Mouse (Mus musculus): ENCODE data around the gene Zbtb39. TPM values are rescaled to one million over a fixed set of nuclear protein-coding genes. Genes with fewer than 3 reads are reported as not detected.
A peak's percentile ranks its signal among the peaks of the same experiment; 100 is the strongest.

Zbtb39 gene
- total and polyA plus RNA-seq, 3 experiments: 5.1 to 11.0 TPM; not detected in 1

- Histone ChIP-seq H3K4me3 (ENCODE audit: control insufficient read depth in 1 of 2, insufficient read depth in 1 of 2, low read depth in 2 of 2, low read length in 2 of 2) (peak overlapping the region; percentile 2 to 50; a peak in 3 of 4 replicates), H3K4me1 (ENCODE audit: control insufficient read depth in 1 of 2, insufficient read depth in 2 of 2, low read length in 2 of 2) (peaks cover 17 to 33% of the 10 kb centered on the region in 2 experiments), H3K79me2 (ENCODE audit: control insufficient read depth, insufficient read depth, low read length, poor library complexity) (no peaks in the 10 kb centered on the region), H3K27me3 (ENCODE audit: control insufficient read depth in 1 of 2, insufficient read depth in 2 of 2, low read length in 2 of 2) (peaks cover 0 to 2% of the 10 kb centered on the region in 2 experiments; a peak in 1 of 4 replicates), H3K9ac (ENCODE audit: control insufficient read depth, low read depth, low read length, poor library complexity, severe bottlenecking) (peak overlapping the region; percentile 25), H3K27ac (ENCODE audit: control insufficient read depth, low read depth, low read length) (peak overlapping the region; percentile 76), H3K36me3 (ENCODE audit: control insufficient read depth in 1 of 2, insufficient read depth in 2 of 2, low read length in 2 of 2) (peaks cover 0 to 13% of the 10 kb centered on the region in 2 experiments; a peak in 2 of 4 replicates), H3K9me3 (replicated peaks; ENCODE audit: insufficient read depth, low read length) (no peaks in the 10 kb centered on the region)
- no peak for DNase-seq (ENCODE audit: low read depth, low spot score)
- TF ChIP-seq GATA1 (IDR thresholded peaks at IDR 0.05; ENCODE audit: low read depth, low read length) (no peak), CHD1 (IDR thresholded peaks at IDR 0.05; ENCODE audit: low read depth, low read length) (no peak), CTCF (IDR thresholded peaks at IDR 0.05 in 2 of 3, conservative IDR thresholded peaks at IDR 0.05 in 1 of 3; ENCODE audit: control insufficient read depth in 1 of 3, insufficient read depth in 1 of 3, low read depth in 2 of 3, low read length in 3 of 3, poor library complexity in 1 of 3, severe bottlenecking in 1 of 3) (no peak), HCFC1 (IDR thresholded peaks at IDR 0.05; ENCODE audit: low read depth, low read length) (no peak), EP300 (IDR thresholded peaks at IDR 0.05; ENCODE audit: low read depth in 1 of 2, low read length in 2 of 2) (no peak), SMC3 (IDR thresholded peaks at IDR 0.05; ENCODE audit: low read depth, low read length) (no peak), USF2 (IDR thresholded peaks at IDR 0.05; ENCODE audit: borderline replicate concordance in 1 of 2, insufficient read depth in 1 of 2, low read depth in 1 of 2, low read length in 2 of 2) (no peak)
Observed at GRCm38 (mm10) chr10:127730933-127731310, 8.4 kb upstream of the Zbtb39 start.

GRCm38 (mm10) chr10:127731397-127731796 lies 7.9 kb upstream of the Zbtb39 start:
- DNase-seq (ENCODE audit: low read depth, low spot score): peak; percentile 70
- TF ChIP-seq MAX (IDR thresholded peaks at IDR 0.05; ENCODE audit: low read length) (no peak), MXI1 (IDR thresholded peaks at IDR 0.05; ENCODE audit: low read depth, low read length) (no peak; the same call in 1 of the 2 replicates), ZC3H11A (IDR thresholded peaks at IDR 0.05; ENCODE audit: low read depth, low read length) (no peak), SMC3 (IDR thresholded peaks at IDR 0.05; ENCODE audit: low read depth, low read length) (no peak), MYC (IDR thresholded peaks at IDR 0.05; ENCODE audit: low read depth, low read length) (no peak), POLR2AphosphoS2 (IDR thresholded peaks at IDR 0.05; ENCODE audit: low read length) (no peak), MYB (IDR thresholded peaks at IDR 0.05; ENCODE audit: low read depth, low read length) (no peak), EP300 (IDR thresholded peaks at IDR 0.05; ENCODE audit: low read depth in 1 of 2, low read length in 2 of 2) (peak in 1 of 2 experiments; percentile 20; a peak in 2 of 4 replicates), NRF1 (IDR thresholded peaks at IDR 0.05; ENCODE audit: insufficient read depth, low read depth, low read length, poor library complexity, severe bottlenecking) (no peak), ETS1 (IDR thresholded peaks at IDR 0.05; ENCODE audit: low read depth, low read length) (peak; percentile 38), JUND (IDR thresholded peaks at IDR 0.05; ENCODE audit: low read depth, low read length) (no peak), POLR2A (IDR thresholded peaks at IDR 0.05; ENCODE audit: control insufficient read depth in 1 of 2, insufficient read depth in 1 of 2, low read depth in 1 of 2, low read length in 2 of 2, poor library complexity in 1 of 2) (no peak), KAT2A (conservative IDR thresholded peaks at IDR 0.05; ENCODE audit: low read depth, low read length) (no peak), ZKSCAN1 (IDR thresholded peaks at IDR 0.05; ENCODE audit: low read depth, low read length) (no peak), GATA1 (IDR thresholded peaks at IDR 0.05; ENCODE audit: low read depth, low read length) (no peak), TAL1 (IDR thresholded peaks at IDR 0.05; ENCODE audit: low read length) (no peak), CHD1 (IDR thresholded peaks at IDR 0.05; ENCODE audit: low read depth, low read length) (no peak), ELF1 (IDR thresholded peaks at IDR 0.05; ENCODE audit: low read depth, low read length) (0 out of 2 replicates have a peak, but pooled peaks have one; percentile 13), POLR2AphosphoS5 (IDR thresholded peaks at IDR 0.05; ENCODE audit: borderline replicate concordance, low read depth, low read length) (no peak), E2F4 (IDR thresholded peaks at IDR 0.05; ENCODE audit: borderline replicate concordance, low read depth, low read length) (no peak), RCOR1 (IDR thresholded peaks at IDR 0.05; ENCODE audit: low read depth, low read length) (peak; percentile 68; the same call in 1 of the 2 replicates), UBTF (IDR thresholded peaks at IDR 0.05; ENCODE audit: borderline replicate concordance, insufficient read depth, low read depth, low read length) (no peak), MAFK (IDR thresholded peaks at IDR 0.05; ENCODE audit: borderline replicate concordance, low read depth, low read length) (no peak), ZNF384 (IDR thresholded peaks at IDR 0.05; ENCODE audit: low read depth, low read length) (0 out of 2 replicates have a peak, but pooled peaks have one; percentile 12), TCF12 (IDR thresholded peaks at IDR 0.05; ENCODE audit: low read depth, low read length) (peak; percentile 33; the same call in 1 of the 2 replicates), BHLHE40 (IDR thresholded peaks at IDR 0.05; ENCODE audit: borderline replicate concordance, low read depth, low read length) (no peak), GABPA (IDR thresholded peaks at IDR 0.05; ENCODE audit: low read depth, low read length) (no peak)

More at GRCm38 (mm10) chr10:127731397-127731796, 7.9 kb upstream of the Zbtb39 start:
- peaks cover 0 to 2% of the 10 kb centered on the region in 2 experiments; a peak in 1 of 4 replicates for H3K27me3 ChIP-seq (ENCODE audit: control insufficient read depth in 1 of 2, insufficient read depth in 2 of 2, low read length in 2 of 2)
- H3K36me3 ChIP-seq (ENCODE audit: control insufficient read depth in 1 of 2, insufficient read depth in 2 of 2, low read length in 2 of 2): peaks cover 0 to 17% of the 10 kb centered on the region in 2 experiments; a peak in 2 of 4 replicates
- no peaks in the 10 kb centered on the region for H3K9me3 ChIP-seq (replicated peaks; ENCODE audit: insufficient read depth, low read length)
- H3K4me3 ChIP-seq (ENCODE audit: control insufficient read depth in 1 of 2, insufficient read depth in 1 of 2, low read depth in 2 of 2, low read length in 2 of 2): peak overlapping the region; percentile 2 to 50; a peak in 2 of 4 replicates
- peaks cover 19 to 38% of the 10 kb centered on the region in 2 experiments for H3K4me1 ChIP-seq (ENCODE audit: control insufficient read depth in 1 of 2, insufficient read depth in 2 of 2, low read length in 2 of 2)
- no peaks in the 10 kb centered on the region for H3K79me2 ChIP-seq (ENCODE audit: control insufficient read depth, insufficient read depth, low read length, poor library complexity)
- no peak overlapping the region for H3K9ac ChIP-seq (ENCODE audit: control insufficient read depth, low read depth, low read length, poor library complexity, severe bottlenecking)
- H3K27ac ChIP-seq (ENCODE audit: control insufficient read depth, low read depth, low read length): peak overlapping the region; percentile 76; the same call in 1 of the 2 replicates
